Mouse (Mus musculus) urinary bladder, adult 18-20 months (tissue): ENCODE data around the gene Cmc1.

Experiments used
- DNase-seq, 2 experiments: peaks; one replicate each; pipeline ENCODE4 v3.0.0; 2022; ENCODE audit warnings: low spot score in 2 of 2, mixed read lengths in 2 of 2

Cmc1 gene

DNA sequence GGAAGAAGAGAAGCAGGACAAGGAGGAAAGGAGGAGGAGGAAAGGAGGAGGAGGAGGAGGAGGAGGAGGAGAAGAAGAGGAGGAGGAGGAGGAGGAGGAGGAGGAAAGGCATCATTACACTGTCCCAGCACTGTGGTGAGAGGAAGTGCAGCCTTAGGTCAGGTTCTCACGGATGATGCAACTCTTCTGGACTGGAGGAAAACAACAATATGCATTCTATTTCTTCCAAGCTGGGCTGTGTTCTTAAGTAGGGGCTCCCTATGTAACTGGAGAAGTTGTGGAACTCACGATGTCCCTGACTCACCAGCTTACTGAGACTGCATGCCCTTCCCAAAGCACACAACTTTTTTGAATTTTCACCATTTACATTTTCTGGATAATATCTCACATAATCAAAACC, 118.3 kb downstream of the Cmc1 start:
- no peak for DNase-seq

DNA sequence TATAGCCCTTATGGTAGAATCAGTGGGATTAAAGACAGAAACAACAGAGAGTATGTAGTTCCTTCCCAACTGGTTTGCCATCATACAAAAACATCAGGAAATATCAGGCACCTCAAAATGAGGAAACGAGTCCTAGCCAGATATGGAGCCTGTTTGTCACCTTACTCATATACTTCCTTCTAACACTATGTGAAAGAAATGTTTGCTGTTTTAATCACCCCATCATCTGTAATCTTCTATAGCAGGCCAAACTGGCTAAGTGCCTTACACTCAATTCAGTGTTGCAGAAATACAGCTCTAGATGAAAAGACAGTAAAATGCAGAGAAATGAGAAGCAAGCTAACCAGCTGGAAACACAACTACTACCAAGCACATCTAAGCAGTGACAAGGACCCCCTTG, 119.7 kb downstream of the Cmc1 start:
- DNase-seq: no peak

DNA sequence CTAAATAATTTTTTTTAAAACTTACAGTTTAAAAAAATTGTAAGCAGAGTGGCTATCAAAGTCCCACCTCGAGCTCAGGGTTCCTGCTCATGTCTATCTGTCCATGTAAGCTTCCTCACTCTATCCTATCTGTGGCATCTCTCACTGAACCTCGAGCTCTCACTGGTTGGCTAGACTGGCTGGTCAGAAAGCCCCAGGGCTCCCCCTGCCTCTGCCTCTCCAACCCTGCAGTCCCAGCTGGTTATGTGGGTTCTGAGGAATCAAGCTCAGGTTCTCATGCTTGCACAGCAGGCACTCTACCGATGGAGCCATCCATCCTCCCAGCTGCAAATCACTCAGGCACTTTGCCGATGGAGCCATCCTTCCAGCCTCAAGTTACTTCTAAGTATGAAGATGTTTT, 120.5 kb downstream of the Cmc1 start:
- no peak for DNase-seq

GRCm38 (mm10) chr9:118024966-118025365, 125.0 kb downstream of the Cmc1 start:
- no peak for DNase-seq
